Mouse (Mus musculus) myocyte (in vitro differentiated cells): ENCODE results near the gene Nkd2.

ENCODE experiments used
- E2F4 ChIP-seq: IDR thresholded peaks from one replicate; pipeline ENCODE4 v1.6.1; 2011; ENCODE audit warnings: mild to moderate bottlenecking, control low read depth, moderate library complexity; ENCODE audit not compliant: insufficient read depth
- MAX ChIP-seq: IDR thresholded peaks from one replicate; pipeline ENCODE4 v1.6.1; 2011; ENCODE audit warnings: low read depth, mild to moderate bottlenecking, control low read depth
- POLR2A ChIP-seq: IDR thresholded peaks from one replicate; pipeline ENCODE4 v1.6.1; 2011; ENCODE audit warnings: low read depth, mild to moderate bottlenecking, control low read depth, moderate library complexity; ENCODE audit not compliant: insufficient read length
- POLR2AphosphoS2 ChIP-seq: IDR thresholded peaks from one replicate; pipeline ENCODE4 v1.6.1; 2011; ENCODE audit warnings: low read depth, control low read depth; ENCODE audit not compliant: insufficient read length
- REST ChIP-seq: IDR thresholded peaks from one replicate; pipeline ENCODE4 v1.6.1; 2011; ENCODE audit warnings: mild to moderate bottlenecking, control low read depth, moderate library complexity; ENCODE audit not compliant: insufficient read depth, insufficient read length
- TCF12 ChIP-seq: IDR thresholded peaks from one replicate; pipeline ENCODE4 v1.6.1; 2011; ENCODE audit warnings: mild to moderate bottlenecking, control low read depth; ENCODE audit not compliant: poor library complexity, insufficient read depth, severe bottlenecking
- TCF3 ChIP-seq: IDR thresholded peaks from one replicate; pipeline ENCODE4 v1.6.1; 2011; ENCODE audit warnings: low read depth, control low read depth; ENCODE audit not compliant: insufficient read length
- USF1 ChIP-seq: IDR thresholded peaks from one replicate; pipeline ENCODE4 v1.6.1; 2011; ENCODE audit warnings: low read depth, mild to moderate bottlenecking, control low read depth, moderate library complexity

GRCm38 (mm10) chr13:73833809-73834208 lies 13.6 kb downstream of the Nkd2 start:
- TF ChIP-seq POLR2A (no peak), MAX (no peak), E2F4 (no peak), TCF3 (no peak), REST (no peak), TCF12 (no peak), POLR2AphosphoS2 (no peak), USF1 (no peak)
